Mouse (Mus musculus) stomach, postnatal 0 days (tissue): ENCODE results near the gene Soga3. TPM values are rescaled to one million over a fixed set of nuclear protein-coding genes. Genes with fewer than 3 reads are reported as not detected.

ENCODE experiments used
- ATAC-seq: fragments of 200-750 bp; cut with Nextera tagmentation; 2 replicates; pipeline ENCODE4 v1.8.0; 2017; ENCODE audit not compliant: low FRiP score, low TSS enrichment
- DNase-seq: peaks from one replicate; pipeline ENCODE4 v3.0.0-alpha.2; 2016; ENCODE audit warnings: low spot score
- H3K27ac ChIP-seq: fragments of 300-500 bp; sonication (generic); replicated peaks from 2 replicates; pipeline ENCODE4 v1.5.1; 2014; ENCODE audit warnings: mild to moderate bottlenecking, control low read depth
- H3K27me3 ChIP-seq: fragments of 300-500 bp; sonication (generic); 2 replicates; pipeline ENCODE4 v1.6.1; 2014; ENCODE audit warnings: low read length; ENCODE audit not compliant: control insufficient read depth, insufficient read depth
- H3K36me3 ChIP-seq: fragments of 300-500 bp; sonication (generic); 2 replicates; pipeline ENCODE4 v1.6.1; 2014; ENCODE audit warnings: low read length, mixed read lengths; ENCODE audit not compliant: control insufficient read depth, insufficient read depth
- H3K4me1 ChIP-seq: fragments of 300-500 bp; sonication (generic); replicated peaks from 2 replicates; pipeline ENCODE4 v1.6.1; 2014; ENCODE audit warnings: antibody characterized with exemption; ENCODE audit not compliant: control insufficient read depth, insufficient read depth
- H3K4me2 ChIP-seq: fragments of 300-500 bp; sonication (generic); replicated peaks from 2 replicates; pipeline ENCODE4 v1.6.1; 2014; ENCODE audit warnings: low read depth, mild to moderate bottlenecking, control low read depth, moderate library complexity
- H3K4me3 ChIP-seq: fragments of 300-500 bp; sonication (generic); 2 replicates; pipeline ENCODE4 v1.5.1; 2014; ENCODE audit warnings: low read depth, low read length, control low read depth
- H3K9ac ChIP-seq: fragments of 300-500 bp; sonication (generic); 2 replicates; pipeline ENCODE4 v1.6.1; 2014; ENCODE audit warnings: mild to moderate bottlenecking, low read length, control low read depth, mixed read lengths
- H3K9me3 ChIP-seq: fragments of 300-500 bp; sonication (generic); 2 replicates; pipeline ENCODE4 v1.6.1; 2016; ENCODE audit warnings: low read length; ENCODE audit not compliant: control insufficient read depth
- CTCF ChIP-seq: IDR thresholded peaks from 2 replicates; pipeline ENCODE4 v1.5.1; 2016; ENCODE audit warnings: antibody characterized with exemption, low read depth, mild to moderate bottlenecking, moderate library complexity
- EP300 ChIP-seq: optimal IDR thresholded peaks from 2 replicates; pipeline ENCODE3; 2016; ENCODE audit warnings: antibody characterized with exemption
- WGBS: fragments of 180-500 bp; shearing (Covaris S2); extraction: QIAGEN DNeasy Blood & Tissue Kit; methylation state at CpG from one replicate; pipeline ENCODE4 v1.1.7; 2014; 5-methylcytosine and 5-hydroxymethylcytosine counted together
- polyA plus RNA-seq: library from polyadenylated mRNA; unstranded; fragments of >200 nt; fragmentation: Nextera tagmentation; extraction: Ambion mirVana; gene quantifications from 2 replicates; pipeline ENCODE4 v1.2.1, GENCODE M21; 2015

Gene Soga3
- polyA plus RNA-seq, 1 experiment from 2014 or later = 2.2 TPM

GRCm38 (mm10) chr10:29196811-29197210, 53.2 kb downstream of the Soga3 start:
- TF ChIP-seq EP300 (no peak), CTCF (no peak)
- no peak overlapping the region for H3K4me2 ChIP-seq
- H3K27ac ChIP-seq = no peak overlapping the region
- no peaks in the 10 kb centered on the region for H3K36me3 ChIP-seq
- no peaks in the 10 kb centered on the region for H3K4me1 ChIP-seq
- no peak for ATAC-seq
- no peaks in the 10 kb centered on the region for H3K9me3 ChIP-seq
- no peak for DNase-seq
- no peaks in the 10 kb centered on the region for H3K27me3 ChIP-seq
- no peak overlapping the region for H3K9ac ChIP-seq
- no peak overlapping the region for H3K4me3 ChIP-seq
- WGBS = 96% methylated on average over 33 of the region's 33 CpGs

- Histone ChIP-seq H3K4me1 (no peaks in the 10 kb centered on the region), H3K4me3 (no peak within 1 kb of the TSS), H3K36me3 (no peaks in the 10 kb centered on the region), H3K27me3 (no peaks in the 10 kb centered on the region), H3K4me2 (no peak within 1 kb of the TSS), H3K27ac (no peak within 1 kb of the TSS), H3K9ac (no peak within 1 kb of the TSS), H3K9me3 (no peaks in the 10 kb centered on the region)
- TF ChIP-seq EP300 = no peak
- no peak for TF ChIP-seq CTCF
- DNase-seq (no peak), ATAC-seq (no peak)
- WGBS = 83% methylated on average over 7 of the region's 7 CpGs
These were observed 55.0 kb downstream of the Soga3 start, which contains the start of gene Gm49353 for GRCm38 (mm10) chr10:29198642-29199041. Gene Gm49353, plus strand, starts transcription at chr10:29198954.

- H3K27me3 ChIP-seq = no peaks in the 10 kb centered on the region
- DNase-seq = no peak
These were observed 56.2 kb downstream of the Soga3 start for GRCm38 (mm10) chr10:29199835-29200234.

GRCm38 (mm10) chr10:29200609-29201008, 57.0 kb downstream of the Soga3 start:
- no peak overlapping the region for H3K4me2 ChIP-seq
- WGBS = 86% methylated on average over 1 of the region's 1 CpGs
- DNase-seq (no peak), ATAC-seq (no peak)
- H3K9ac ChIP-seq = no peak overlapping the region
- H3K9me3 ChIP-seq = no peaks in the 10 kb centered on the region
- no peak overlapping the region for H3K4me3 ChIP-seq
- no peaks in the 10 kb centered on the region for H3K27me3 ChIP-seq
- no peak overlapping the region for H3K27ac ChIP-seq
- no peaks in the 10 kb centered on the region for H3K4me1 ChIP-seq
- TF ChIP-seq CTCF (no peak), EP300 (no peak)
- no peaks in the 10 kb centered on the region for H3K36me3 ChIP-seq

More at GRCm38 (mm10) chr10:29199835-29200234, 56.2 kb downstream of the Soga3 start:
- 70% methylated on average over 3 of the region's 3 CpGs for WGBS
- Histone ChIP-seq H3K27ac (no peak overlapping the region), H3K4me2 (no peak overlapping the region), H3K4me1 (no peaks in the 10 kb centered on the region), H3K36me3 (no peaks in the 10 kb centered on the region), H3K9me3 (no peaks in the 10 kb centered on the region), H3K4me3 (no peak overlapping the region), H3K9ac (no peak overlapping the region)
- no peak for ATAC-seq
- TF ChIP-seq CTCF (0 out of 2 replicates have a peak, but pooled peaks have one; percentile 7), EP300 (no peak)

GRCm38 (mm10) chr10:29206730-29207129, 63.1 kb downstream of the Soga3 start:
- Histone ChIP-seq H3K4me2 (no peak overlapping the region), H3K27ac (no peak overlapping the region), H3K9ac (no peak overlapping the region), H3K36me3 (no peaks in the 10 kb centered on the region), H3K27me3 (no peaks in the 10 kb centered on the region), H3K9me3 (no peaks in the 10 kb centered on the region), H3K4me3 (no peak overlapping the region), H3K4me1 (no peaks in the 10 kb centered on the region)
- no peak for TF ChIP-seq EP300
- TF ChIP-seq CTCF = peak; percentile 86
- no peak for DNase-seq
- no peak for ATAC-seq

GRCm38 (mm10) chr10:29208735-29209134, 65.1 kb downstream of the Soga3 start:
- Histone ChIP-seq H3K9me3 (no peaks in the 10 kb centered on the region), H3K4me3 (no peak overlapping the region), H3K4me1 (no peaks in the 10 kb centered on the region), H3K4me2 (no peak overlapping the region), H3K36me3 (no peaks in the 10 kb centered on the region), H3K9ac (no peak overlapping the region), H3K27ac (no peak overlapping the region), H3K27me3 (no peaks in the 10 kb centered on the region)
- WGBS = 46% methylated on average over 3 of the region's 3 CpGs
- no peak for ATAC-seq
- TF ChIP-seq EP300 = no peak
- no peak for DNase-seq
